Mouse (Mus musculus): ENCODE data around the gene Klhdc2.

- TF ChIP-seq CTCF (IDR thresholded peaks at IDR 0.05; ENCODE audit: low read depth) (no peak), EP300 (IDR thresholded peaks at IDR 0.05; ENCODE audit: low read depth) (no peak)
These were observed 34.7 kb downstream of the Klhdc2 start for GRCm38 (mm10) chr12:69331187-69331586.
